Mouse (Mus musculus) MEL (cell line): Measurements from ENCODE around the gene Hamp2. TPM values are rescaled to one million over a fixed set of nuclear protein-coding genes. Genes with fewer than 3 reads are reported as not detected.

Experiments
- DNase-seq: peaks from one replicate; pipeline ENCODE4 v3.0.0; 2011; ENCODE audit warnings: low read depth, low spot score
- H3K27ac ChIP-seq: 2 replicates; pipeline ENCODE4 v1.5.1; 2012; ENCODE audit warnings: low read depth, mild to moderate bottlenecking, control low read depth, low read length, moderate library complexity; ENCODE audit not compliant: control insufficient read depth
- H3K27me3 ChIP-seq, 2 experiments: fragments of 150-350 bp in 1 of 2; sonication (generic) in 1 of 2; 2 replicates each; pipeline ENCODE4 v1.6.1; 2012; ENCODE audit warnings: low read length in 2 of 2, mild to moderate bottlenecking in 2 of 2, improper control_type of control experiment in 1 of 2, moderate library complexity in 1 of 2; ENCODE audit not compliant: insufficient read depth in 2 of 2, control insufficient read depth in 1 of 2
- H3K36me3 ChIP-seq, 2 experiments: 2 replicates each; pipeline ENCODE4 v1.6.1; 2012 to 2014; ENCODE audit warnings: low read length in 2 of 2, improper control_type of control experiment in 1 of 2, inconsistent platforms in 1 of 2, mild to moderate bottlenecking in 1 of 2; ENCODE audit not compliant: insufficient read depth in 2 of 2, control insufficient read depth in 1 of 2
- H3K4me1 ChIP-seq, 2 experiments: fragments of 150-350 bp in 1 of 2; sonication (generic) in 1 of 2; 2 replicates each; pipeline ENCODE4 v1.6.1; 2012; ENCODE audit warnings: low read length in 2 of 2, improper control_type of control experiment in 1 of 2, mild to moderate bottlenecking in 1 of 2; ENCODE audit not compliant: insufficient read depth in 2 of 2, control insufficient read depth in 1 of 2
- H3K4me3 ChIP-seq, 2 experiments: fragments of 150-350 bp in 1 of 2; sonication (generic) in 1 of 2; 2 replicates each; pipeline ENCODE4 v1.5.1; 2012; ENCODE audit warnings: low read depth in 2 of 2, low read length in 2 of 2, mild to moderate bottlenecking in 2 of 2, moderate library complexity in 2 of 2, control low read depth in 1 of 2, improper control_type of control experiment in 1 of 2; ENCODE audit not compliant: control insufficient read depth in 1 of 2, insufficient read depth in 1 of 2
- H3K79me2 ChIP-seq: 2 replicates; pipeline ENCODE4 v1.6.1; 2012; ENCODE audit warnings: mild to moderate bottlenecking, low read length, moderate library complexity; ENCODE audit not compliant: control insufficient read depth, poor library complexity, insufficient read depth
- H3K9ac ChIP-seq: 2 replicates; pipeline ENCODE4 v1.6.1; 2012; ENCODE audit warnings: low read depth, mild to moderate bottlenecking, control low read depth, low read length, moderate library complexity; ENCODE audit not compliant: control insufficient read depth, poor library complexity, severe bottlenecking
- H3K9me3 ChIP-seq: fragments of 150-350 bp; sonication (generic); replicated peaks from 2 replicates; pipeline ENCODE4 v1.6.1; 2012; ENCODE audit warnings: mild to moderate bottlenecking, low read length, improper control_type of control experiment, moderate library complexity; ENCODE audit not compliant: insufficient read depth
- BHLHE40 ChIP-seq: IDR thresholded peaks from 2 replicates; pipeline ENCODE4 v1.6.1; 2012; ENCODE audit warnings: low read depth, mild to moderate bottlenecking, inconsistent platforms, low read length, improper control_type of control experiment, borderline replicate concordance
- CHD1 ChIP-seq: IDR thresholded peaks from 2 replicates; pipeline ENCODE4 v1.6.1; 2012; ENCODE audit warnings: low read depth, mild to moderate bottlenecking, inconsistent platforms, low read length, improper control_type of control experiment
- CTCF ChIP-seq, 3 experiments: IDR thresholded peaks in 2 of 3; conservative IDR thresholded peaks in 1 of 3; 2 replicates each; pipeline ENCODE4 v1.5.1; 2011 to 2012; ENCODE audit warnings: low read length in 3 of 3, low read depth in 2 of 3, mild to moderate bottlenecking in 2 of 3, improper control_type of control experiment in 1 of 3, inconsistent platforms in 1 of 3, mixed read lengths in 1 of 3, moderate library complexity in 1 of 3; ENCODE audit not compliant: control insufficient read depth in 1 of 3, insufficient read depth in 1 of 3, poor library complexity in 1 of 3, severe bottlenecking in 1 of 3
- ETS1 ChIP-seq: IDR thresholded peaks from 2 replicates; pipeline ENCODE4 v1.6.1; 2012; ENCODE audit warnings: low read depth, mild to moderate bottlenecking, inconsistent platforms, low read length, improper control_type of control experiment, moderate library complexity
- HCFC1 ChIP-seq: IDR thresholded peaks from 2 replicates; pipeline ENCODE4 v1.6.1; 2012; ENCODE audit warnings: low read depth, mild to moderate bottlenecking, inconsistent platforms, low read length, improper control_type of control experiment, moderate library complexity
- JUND ChIP-seq: IDR thresholded peaks from 2 replicates; pipeline ENCODE4 v1.6.1; 2011; ENCODE audit warnings: low read depth, mild to moderate bottlenecking, improper control_type of control experiment, low read length
- MEF2A ChIP-seq: IDR thresholded peaks from 2 replicates; pipeline ENCODE4 v1.6.1; 2014; ENCODE audit warnings: low read depth, mild to moderate bottlenecking, inconsistent platforms, low read length, improper control_type of control experiment; ENCODE audit not compliant: poor library complexity, insufficient replicate concordance, severe bottlenecking; ENCODE audit errors: extremely low read depth
- MXI1 ChIP-seq: IDR thresholded peaks from 2 replicates; pipeline ENCODE4 v1.6.1; 2011; ENCODE audit warnings: mild to moderate bottlenecking, low read depth, low read length, improper control_type of control experiment
- MYB ChIP-seq: IDR thresholded peaks from 2 replicates; pipeline ENCODE4 v1.6.1; 2011; ENCODE audit warnings: mild to moderate bottlenecking, low read depth, low read length, improper control_type of control experiment
- POLR2AphosphoS2 ChIP-seq: IDR thresholded peaks from 2 replicates; pipeline ENCODE4 v1.6.1; 2011; ENCODE audit warnings: low read length, improper control_type of control experiment
- POLR2AphosphoS5 ChIP-seq: IDR thresholded peaks from 2 replicates; pipeline ENCODE4 v1.6.1; 2012; ENCODE audit warnings: low read depth, borderline replicate concordance, mild to moderate bottlenecking, inconsistent platforms, low read length, moderate library complexity, mixed read lengths
- RCOR1 ChIP-seq: IDR thresholded peaks from 2 replicates; pipeline ENCODE4 v1.6.1; 2012; ENCODE audit warnings: low read depth, mild to moderate bottlenecking, inconsistent platforms, low read length, improper control_type of control experiment
- polyA plus RNA-seq, 2 experiments: library from polyadenylated mRNA; stranded (reverse) in 1 of 2; unstranded in 1 of 2; fragments of >175 nt in 1 of 2; fragments of >200 nt in 1 of 2; gene quantifications; 2 replicates each; pipeline versions ENCODE4 v1.2.1 to v1.2.4; 2012; ENCODE audit warnings: low replicate concordance in 2 of 2, low read depth in 1 of 2; ENCODE audit not compliant: insufficient read length in 2 of 2, insufficient read depth in 1 of 2, missing spikeins in 1 of 2
- total RNA-seq: library from RNA; depleted of rRNA; stranded (reverse); fragments of 300-350 nt; gene quantifications from 2 replicates; pipeline ENCODE4 v1.2.3, GENCODE M21; 2012

Gene Hamp2
- total and polyA plus RNA-seq, 3 experiments, result not detected

DNA sequence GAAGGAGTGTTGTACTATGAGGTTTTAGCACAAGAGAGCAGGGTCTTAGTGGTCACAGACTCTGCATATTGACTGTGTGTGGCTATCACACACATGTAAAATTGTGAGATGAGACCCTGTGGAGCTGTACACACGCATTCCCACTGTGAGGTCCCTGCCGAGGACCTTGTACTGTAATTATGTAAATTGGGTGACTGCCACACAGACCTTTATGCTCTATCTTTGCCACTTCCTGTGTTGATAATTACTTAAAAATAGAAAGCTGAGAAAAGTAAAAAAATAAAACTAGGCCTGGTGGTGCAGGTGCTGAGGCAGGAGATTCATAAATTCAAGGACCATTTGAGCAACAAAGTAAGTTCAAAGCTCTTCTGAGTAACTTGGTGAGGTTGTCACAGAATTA, 33.8 kb downstream of the Hamp2 start:
- Histone ChIP-seq H3K27me3 (peaks cover 2% of the 10 kb centered on the region in 2 experiments; a peak in 2 of 4 replicates), H3K36me3 (no peaks in the 10 kb centered on the region), H3K79me2 (no peaks in the 10 kb centered on the region), H3K27ac (no peak overlapping the region), H3K9ac (no peak overlapping the region), H3K9me3 (no peaks in the 10 kb centered on the region), H3K4me3 (no peak overlapping the region), H3K4me1 (no peaks in the 10 kb centered on the region)
- DNase-seq, result no peak
- TF ChIP-seq MEF2A, result 0 out of 2 replicates have a peak, but pooled peaks have one; percentile 26
- no peak for TF ChIP-seq POLR2AphosphoS5

- Histone ChIP-seq H3K9me3 (no peaks in the 10 kb centered on the region), H3K4me3 (no peak overlapping the region), H3K36me3 (no peaks in the 10 kb centered on the region), H3K79me2 (no peaks in the 10 kb centered on the region), H3K4me1 (no peaks in the 10 kb centered on the region), H3K27me3 (peaks cover 2 to 3% of the 10 kb centered on the region in 2 experiments; a peak in 3 of 4 replicates), H3K27ac (no peak overlapping the region), H3K9ac (no peak overlapping the region)
- no peak for TF ChIP-seq HCFC1
- no peak for TF ChIP-seq JUND
- TF ChIP-seq CTCF (IDR thresholded peaks at IDR 0.05 in 2 of 3, conservative IDR thresholded peaks at IDR 0.05 in 1 of 3; ENCODE audit: control insufficient read depth in 1 of 3, insufficient read depth in 1 of 3, low read depth in 2 of 3, low read length in 3 of 3, poor library complexity in 1 of 3, severe bottlenecking in 1 of 3), result no peak
- TF ChIP-seq BHLHE40, result no peak
- TF ChIP-seq ETS1, result no peak
- no peak for DNase-seq
Measured at GRCm38 (mm10) chr7:30888786-30889185, 35.7 kb downstream of the Hamp2 start.

DNA sequence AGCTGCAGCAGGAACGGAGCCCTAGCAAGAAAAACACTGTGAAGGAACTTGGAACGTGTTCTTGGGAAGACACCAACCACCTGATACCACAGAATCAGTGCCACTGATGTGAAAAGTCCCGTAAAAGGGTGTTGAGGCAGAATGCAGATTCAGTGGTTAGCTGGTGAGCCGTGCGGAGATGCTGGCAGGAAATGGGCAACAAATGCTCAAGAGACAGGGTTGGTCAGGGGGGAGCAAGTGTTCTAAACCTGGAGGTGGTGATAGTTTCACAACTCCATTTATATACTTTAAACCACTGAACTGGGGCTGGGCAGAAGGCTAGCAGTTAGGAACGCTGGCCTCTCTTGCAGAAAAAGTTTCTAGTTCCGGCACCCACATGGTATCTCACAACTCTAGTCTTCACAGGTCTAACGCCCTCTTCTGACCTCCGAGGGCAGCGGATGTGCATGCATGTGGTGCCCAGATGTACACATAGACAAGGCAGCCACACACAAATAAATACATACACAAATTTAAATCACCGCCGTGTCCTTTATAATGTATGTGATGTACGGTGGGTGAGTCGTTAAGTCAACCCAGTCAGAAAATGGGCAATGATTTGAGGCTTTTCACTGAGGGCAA, 36.8 kb downstream of the Hamp2 start:
- Histone ChIP-seq H3K27ac (no peak overlapping the region), H3K4me1 (no peaks in the 10 kb centered on the region), H3K9me3 (no peaks in the 10 kb centered on the region), H3K4me3 (no peak overlapping the region), H3K79me2 (no peaks in the 10 kb centered on the region), H3K27me3 (peaks cover 2 to 3% of the 10 kb centered on the region in 2 experiments; a peak in 2 of 4 replicates), H3K36me3 (no peaks in the 10 kb centered on the region), H3K9ac (no peak overlapping the region)
- no peak for TF ChIP-seq POLR2AphosphoS2
- TF ChIP-seq CHD1, result no peak
- TF ChIP-seq RCOR1, result no peak
- TF ChIP-seq MXI1, result no peak
- no peak for TF ChIP-seq MEF2A
- TF ChIP-seq MYB, result no peak
- no peak for DNase-seq
